Mouse (Mus musculus): ENCODE data around the gene Prcp. TPM values are rescaled to one million over a fixed set of nuclear protein-coding genes. Genes with fewer than 3 reads are reported as not detected.
"Not testable (repeated sequence)": the region's sequence is repeated elsewhere in the genome, so short reads cannot be mapped to it uniquely, and the experiment has no call there.

The Prcp gene
- polyA plus RNA-seq, 2 experiments from 2014 or later: 29.3 to 31.2 TPM

DNA sequence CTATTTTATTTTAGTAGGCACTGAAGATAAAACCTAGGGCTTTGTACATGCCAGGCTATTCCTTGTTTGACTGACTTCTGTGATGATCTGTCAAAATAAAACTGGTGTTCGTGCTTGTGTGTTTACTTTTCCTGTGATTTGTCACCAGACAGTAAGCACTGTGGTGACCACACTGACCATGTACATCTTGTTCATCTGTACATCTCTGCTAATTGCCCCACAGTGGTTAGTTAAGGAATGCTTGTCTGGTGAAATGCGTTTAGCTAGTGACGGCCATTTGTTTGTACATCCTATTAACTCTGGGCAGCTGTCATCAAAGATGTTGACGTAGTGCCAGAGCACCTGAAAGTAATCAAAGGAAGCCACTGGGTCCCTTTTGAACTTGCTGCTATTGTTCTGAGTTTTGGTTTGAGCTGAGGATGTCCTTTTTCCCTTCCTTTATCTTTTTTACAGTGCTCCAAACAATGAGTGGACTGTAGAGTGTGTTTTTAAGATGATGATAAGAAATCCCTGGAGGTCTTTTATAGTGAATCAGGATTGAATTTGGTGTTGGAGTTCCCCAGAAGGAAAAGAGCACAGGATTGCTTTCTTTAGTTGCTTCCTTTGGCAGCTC is 16.5 kb downstream of the Prcp start:
- ATAC-seq: no peak

GRCm38 (mm10) chr7:92893478-92893877 is 19.2 kb downstream of the Prcp start:
- ATAC-seq: peak; percentile 72

- no peak for ATAC-seq
Measured at GRCm38 (mm10) chr7:92896036-92896435, 21.8 kb downstream of the Prcp start.

GRCm38 (mm10) chr7:92897021-92897420 is 22.8 kb downstream of the Prcp start:
- ATAC-seq: no peak

DNA sequence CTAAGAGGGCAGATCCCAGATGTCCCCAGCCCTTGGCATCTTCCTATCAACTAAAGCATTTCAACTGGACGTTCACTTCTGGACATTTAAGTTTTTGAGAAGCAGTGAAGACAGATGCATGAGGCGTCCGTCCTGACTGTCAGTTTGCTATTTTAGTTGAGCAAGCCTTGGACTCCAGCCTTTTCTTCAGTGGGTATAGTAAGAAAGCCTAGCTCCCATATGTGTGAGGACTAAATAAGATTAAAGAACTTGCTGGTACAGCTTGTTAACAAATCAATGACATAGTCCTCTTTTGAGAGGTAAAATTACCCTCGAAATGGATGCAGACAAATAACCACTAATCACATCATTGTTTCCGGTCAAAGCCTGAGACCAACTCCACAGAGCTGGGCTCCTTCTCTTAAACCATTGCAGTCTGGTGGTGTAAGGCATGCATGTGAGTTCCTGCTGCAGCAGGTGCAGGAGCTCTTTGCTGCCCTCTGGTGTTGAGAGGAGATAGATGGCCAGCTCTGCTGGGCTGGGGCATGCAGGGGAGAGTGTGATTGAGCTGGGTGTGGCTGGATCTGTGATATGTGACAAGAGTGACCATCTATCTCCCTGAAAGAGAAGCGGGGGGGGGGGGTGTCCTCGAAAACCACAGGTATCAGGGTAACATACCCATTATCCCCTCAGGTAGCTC is 29.2 kb downstream of the Prcp start:
- ATAC-seq: peak; percentile 99

DNA sequence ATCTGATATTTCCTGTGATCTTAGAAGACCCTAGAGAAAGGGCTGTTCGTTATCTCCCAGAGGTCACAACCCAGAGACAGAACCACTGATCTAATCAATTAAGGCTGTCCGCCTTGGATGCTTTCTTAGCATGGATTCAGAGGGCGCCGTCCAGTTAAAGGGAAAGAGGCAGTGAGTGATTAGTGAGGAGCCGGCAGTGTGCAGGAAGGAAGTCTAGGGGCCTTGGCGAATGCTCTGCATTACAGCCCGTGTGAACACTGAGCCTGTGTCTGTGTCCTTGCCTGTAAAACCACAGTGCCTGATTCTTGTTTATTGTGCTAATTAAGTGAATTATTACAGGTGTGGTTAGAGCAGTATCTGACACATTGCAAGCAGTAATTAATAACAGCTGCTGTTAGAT is 30.0 kb downstream of the Prcp start:
- not testable (repeated sequence) for ATAC-seq

GRCm38 (mm10) chr7:92920172-92920856 is 46.0 kb downstream of the Prcp start:
- no peak for ATAC-seq

DNA sequence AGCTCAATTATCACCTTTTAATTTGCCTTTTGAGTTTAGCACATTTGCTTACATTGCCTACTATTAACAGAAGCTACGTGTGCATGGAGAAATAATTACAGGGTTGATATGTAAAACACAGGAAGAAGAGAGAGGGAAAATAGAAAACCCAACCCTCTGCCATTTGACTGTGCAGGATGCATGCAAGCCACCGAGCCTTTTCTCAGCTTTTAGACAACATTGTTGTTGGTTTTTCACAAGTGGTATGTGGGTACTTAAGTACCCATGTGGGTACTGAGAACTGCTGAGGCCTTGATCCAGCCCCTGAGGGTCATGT is 46.5 kb downstream of the Prcp start:
- ATAC-seq: no peak

GRCm38 (mm10) chr7:92932792-92933191 is 58.5 kb downstream of the Prcp start:
- no peak for ATAC-seq

DNA sequence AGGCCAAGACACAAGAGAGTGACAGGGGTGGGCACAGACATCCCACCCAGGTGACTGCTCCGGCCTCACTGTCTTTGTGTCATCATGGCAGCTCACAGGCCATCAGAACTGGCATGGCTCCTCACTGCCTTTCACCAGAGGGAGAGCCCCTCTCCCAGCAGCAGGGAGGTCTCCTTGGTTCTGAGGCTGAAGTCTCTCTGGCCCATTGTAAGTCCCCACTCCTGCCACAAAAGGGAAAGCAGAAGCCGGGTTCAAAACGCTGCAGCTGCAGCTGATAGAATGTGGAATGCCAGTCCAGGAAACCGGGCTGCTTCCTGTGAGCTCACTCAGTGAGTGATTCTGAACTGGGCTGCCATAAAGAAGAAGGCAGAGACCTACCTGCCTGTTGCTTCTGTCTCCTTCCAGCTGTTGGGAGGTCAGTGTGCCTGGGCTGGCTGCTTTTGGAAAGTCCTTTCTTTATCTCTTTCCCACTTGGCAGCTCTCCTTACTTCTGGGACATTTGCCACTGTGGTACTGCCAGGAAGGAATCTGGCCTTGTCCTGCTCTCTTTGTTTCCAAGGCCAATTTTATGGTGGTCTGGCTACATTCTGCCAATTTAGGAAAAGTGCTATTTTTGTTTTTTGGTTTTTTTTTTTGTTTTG is 59.2 kb downstream of the Prcp start:
- ATAC-seq: not testable (repeated sequence)

GRCm38 (mm10) chr7:92936747-92937146 is 62.5 kb downstream of the Prcp start:
- no peak for ATAC-seq

GRCm38 (mm10) chr7:92937955-92938354 is 63.7 kb downstream of the Prcp start:
- no peak for ATAC-seq

- ATAC-seq: no peak
Measured at GRCm38 (mm10) chr7:92939776-92940175, 65.5 kb downstream of the Prcp start.

DNA sequence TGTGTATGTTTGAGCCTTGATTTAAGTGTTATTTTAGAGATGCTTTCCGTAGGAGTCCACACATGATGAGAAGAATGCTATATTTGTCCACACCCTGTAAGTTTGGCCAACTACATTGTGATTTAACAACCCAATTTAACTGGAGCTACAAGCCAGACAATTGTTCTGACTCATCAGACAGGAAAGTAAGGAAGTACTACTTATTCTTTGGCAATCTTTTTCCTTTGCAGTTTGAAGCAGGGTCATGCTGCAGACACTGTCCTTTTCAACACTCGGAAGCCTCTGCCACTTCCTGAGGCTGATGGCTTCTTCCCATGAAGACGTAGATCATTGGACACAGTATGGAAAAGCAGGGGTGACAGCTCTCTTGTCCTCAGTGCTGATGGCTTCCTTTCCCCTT is 76.5 kb downstream of the Prcp start:
- ATAC-seq: no peak

DNA sequence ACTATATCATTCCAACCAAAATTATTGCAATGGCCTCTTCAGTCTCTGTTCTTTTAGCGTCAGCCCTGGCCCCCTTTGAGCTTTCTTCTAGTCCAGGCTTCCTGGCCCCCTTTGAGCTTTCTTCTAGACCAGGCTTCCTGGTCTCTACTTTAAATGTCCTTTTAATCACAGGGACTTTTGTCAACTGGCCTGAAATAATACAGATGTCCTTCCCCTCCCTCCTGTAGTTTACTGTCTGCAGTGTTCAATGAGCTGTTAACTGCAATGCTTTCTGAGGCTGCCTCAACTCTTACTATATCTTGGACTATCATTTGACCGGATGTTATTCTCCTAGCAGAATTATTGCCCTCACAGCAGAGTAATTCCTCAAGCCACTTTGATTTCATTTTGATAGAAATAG is 77.9 kb downstream of the Prcp start:
- ATAC-seq: no peak

GRCm38 (mm10) chr7:92959758-92960157 is 85.5 kb downstream of the Prcp start:
- no peak for ATAC-seq

DNA sequence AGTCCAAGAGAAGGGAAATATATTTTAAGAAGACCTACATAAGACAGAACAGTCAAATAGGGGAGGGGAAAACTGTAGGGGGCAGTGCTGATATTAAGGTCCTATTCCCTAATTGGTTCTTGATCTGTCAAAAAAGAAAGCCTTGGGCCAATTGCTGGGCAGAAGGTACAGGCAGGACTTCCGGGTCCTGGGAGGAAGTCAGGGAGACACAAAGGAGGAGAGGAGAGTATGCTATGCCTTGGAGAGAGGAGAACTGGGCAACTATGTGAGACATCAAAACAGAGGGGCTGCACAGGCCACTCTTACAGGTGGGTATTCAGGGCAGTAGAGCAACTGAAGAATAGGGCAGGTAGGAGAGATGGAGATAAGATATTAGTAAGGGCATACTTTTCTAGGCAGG is 87.6 kb downstream of the Prcp start:
- ATAC-seq: no peak

GRCm38 (mm10) chr7:92964754-92965501 is 90.7 kb downstream of the Prcp start:
- ATAC-seq: peak; percentile 65

- ATAC-seq: no peak
Measured at GRCm38 (mm10) chr7:92967381-92968127, 93.3 kb downstream of the Prcp start.

GRCm38 (mm10) chr7:92977429-92977828 is 103.2 kb downstream of the Prcp start:
- no peak for ATAC-seq

GRCm38 (mm10) chr7:92978225-92978624 is 104.0 kb downstream of the Prcp start:
- no peak for ATAC-seq

DNA sequence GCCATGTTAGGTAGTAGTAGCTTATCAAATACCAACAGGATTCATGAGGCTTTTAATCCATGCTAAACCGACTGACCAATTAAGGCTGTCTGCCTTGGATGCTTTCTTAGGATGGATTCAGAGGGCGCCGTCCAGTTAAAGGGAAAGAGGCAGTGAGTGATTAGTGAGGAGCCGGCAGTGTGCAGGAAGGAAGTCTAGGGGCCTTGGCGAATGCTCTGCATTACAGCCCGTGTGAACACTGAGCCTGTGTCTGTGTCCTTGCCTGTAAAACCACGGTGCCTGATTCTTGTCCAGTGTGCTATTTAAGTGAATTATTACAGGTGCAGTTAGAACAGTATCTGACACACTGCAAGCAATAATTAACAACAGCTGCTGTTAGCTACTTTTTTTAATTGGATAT is 104.5 kb downstream of the Prcp start:
- not testable (repeated sequence) for ATAC-seq

Measured in CD4-positive, CD25-positive, alpha-beta regulatory T cell, adult 4 months (primary cell).